Mouse (Mus musculus): ENCODE measurements at regions not wholly inside any gene's neighbourhood (a gene's known extent, or its start where the extent isn't known, plus 50 kb on each side); places are given as distances from the start of the nearest gene placed in this dataset.
A peak's percentile ranks its signal among the peaks of the same experiment; 100 is the strongest.

- no peak overlapping the region for H3K27ac ChIP-seq (replicated peaks)
- H3K36me3 ChIP-seq: no peaks in the 10 kb centered on the region
- no peak overlapping the region for H3K4me2 ChIP-seq (replicated peaks)
- H3K27me3 ChIP-seq: peaks cover 25% of the 10 kb centered on the region
- no peaks in the 10 kb centered on the region for H3K9me3 ChIP-seq
- ATAC-seq (ENCODE audit: low FRiP score, low read depth): peak; percentile 48; the same call in 1 of the 2 replicates
- 31% methylated on average over 2 of the region's 2 CpGs for WGBS
- peaks cover 11% of the 10 kb centered on the region; the same call in 1 of the 2 replicates for H3K4me1 ChIP-seq
- H3K4me3 ChIP-seq: no peak overlapping the region
- H3K9ac ChIP-seq (replicated peaks): no peak overlapping the region
Observed at GRCm38 (mm10) chr16:85964352-85965210, 63.0 kb upstream of the Adamts5 start.

- Histone ChIP-seq H3K27me3 (no peaks in the 10 kb centered on the region), H3K27ac (replicated peaks) (no peak overlapping the region), H3K36me3 (no peaks in the 10 kb centered on the region), H3K4me3 (no peak overlapping the region), H3K4me1 (no peaks in the 10 kb centered on the region), H3K4me2 (replicated peaks) (no peak overlapping the region), H3K9me3 (no peaks in the 10 kb centered on the region), H3K9ac (replicated peaks) (no peak overlapping the region)
- 98% methylated on average over 4 of the region's 4 CpGs for WGBS
- no peak for ATAC-seq (ENCODE audit: low FRiP score, low read depth)
Observed at GRCm38 (mm10) chr16:85956006-85956562, 54.5 kb upstream of the Adamts5 start.

- Histone ChIP-seq H3K4me1 (no peaks in the 10 kb centered on the region), H3K27ac (replicated peaks) (no peak overlapping the region), H3K4me2 (replicated peaks) (no peak overlapping the region), H3K9me3 (no peaks in the 10 kb centered on the region), H3K4me3 (no peak overlapping the region), H3K27me3 (no peaks in the 10 kb centered on the region), H3K36me3 (no peaks in the 10 kb centered on the region), H3K9ac (replicated peaks) (no peak overlapping the region)
- ATAC-seq (ENCODE audit: low FRiP score, low read depth): no peak
- 97% methylated on average over 4 of the region's 4 CpGs for WGBS
Observed at GRCm38 (mm10) chr16:85951628-85952027, 50.0 kb upstream of the Adamts5 start.
